11 mouse cellular contexts compared by ENCODE assay signal in the genomic region with DNA sequence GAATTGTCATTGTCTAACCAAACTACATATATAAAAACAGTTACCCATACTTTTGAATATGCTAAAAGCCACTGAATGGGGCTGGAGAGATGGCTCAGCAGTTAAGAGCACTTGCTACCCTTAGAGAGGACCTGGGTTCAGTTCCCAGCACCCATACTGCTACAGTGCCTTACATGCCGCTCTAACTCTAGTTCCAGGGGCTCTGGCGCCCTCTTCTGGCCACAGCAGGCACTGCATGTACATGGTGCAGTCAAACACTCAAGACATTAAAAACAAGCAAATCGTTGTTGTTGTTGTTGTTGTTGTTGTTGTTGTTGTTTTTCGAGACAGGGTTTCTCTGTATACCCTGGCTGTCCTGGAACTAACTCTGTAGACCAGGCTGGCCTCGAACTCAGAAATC. TPM values are rescaled to one million over a fixed set of nuclear protein-coding genes. Genes with fewer than 3 reads are reported as not detected.
A peak's percentile ranks its signal among the peaks of the same experiment; 100 is the strongest.
DNase-seq lines count a peak whose midpoint lies in the region; TF ChIP-seq lines count a peak whose summit lies in the region.
"Had no signal": no experiment of that assay in that cellular context is flagged by ENCODE, and none has a peak within 500 bp of the region (broad histone marks: within the 10 kb centered on the region; RNA-seq: fewer than 3 reads in every experiment).

No protein-coding gene starts in this region.

- H3K4me3 ChIP-seq in ES-Bruce4 (ENCODE audit: low read depth, low read length) = no peak overlapping the region
- H3K4me3 ChIP-seq in small intestine, adult 2 months (ENCODE audit: low read depth, low read length) = no peak overlapping the region
- H3K4me3 ChIP-seq: embryonic facial prominence, embryonic 12.5 days; limb, embryonic 15.5 days had no signal

- H3K27me3 ChIP-seq in ES-Bruce4 (ENCODE audit: control insufficient read depth, insufficient read depth, low read length, poor library complexity, severe bottlenecking) = no peaks in the 10 kb centered on the region
- H3K27me3 ChIP-seq in small intestine, adult 2 months (ENCODE audit: control insufficient read depth, insufficient read depth, low read length) = no peaks in the 10 kb centered on the region
- H3K27me3 ChIP-seq: embryonic facial prominence, embryonic 12.5 days; limb, embryonic 15.5 days had no signal

- no peak overlapping the region for H3K9ac ChIP-seq in ES-Bruce4 (ENCODE audit: low read depth, poor library complexity, severe bottlenecking)
- H3K9ac ChIP-seq: embryonic facial prominence, embryonic 12.5 days; limb, embryonic 15.5 days had no signal

- WGBS in small intestine, adult 2 months = 65% methylated on average over 5 of the region's 5 CpGs

- no peaks in the 10 kb centered on the region for H3K9me3 ChIP-seq in ES-Bruce4 (replicated peaks; ENCODE audit: control insufficient read depth, insufficient read depth, low read length, poor library complexity, severe bottlenecking)
- H3K9me3 ChIP-seq: embryonic facial prominence, embryonic 12.5 days; limb, embryonic 15.5 days had no signal

- H3K27ac ChIP-seq in ES-Bruce4 (ENCODE audit: insufficient read depth, low read length) = no peak overlapping the region
- H3K27ac ChIP-seq in small intestine, adult 2 months (ENCODE audit: insufficient read depth, low read depth, low read length) = no peak overlapping the region
- H3K27ac ChIP-seq: embryonic facial prominence, embryonic 12.5 days; limb, embryonic 15.5 days had no signal

- TF ChIP-seq CTCF in ES-Bruce4 (IDR thresholded peaks at IDR 0.05; ENCODE audit: low read depth, low read length) = peak; percentile 97
- peak; percentile 63; the same call in 1 of the 2 replicates for TF ChIP-seq CTCF in small intestine, adult 2 months (IDR thresholded peaks at IDR 0.05; ENCODE audit: extremely low read depth, insufficient read length, insufficient replicate concordance, low read depth, low read length)

- no peak for TF ChIP-seq EP300 in ES-Bruce4 (IDR thresholded peaks at IDR 0.05; ENCODE audit: insufficient read depth, low read depth, low read length)

- peak; percentile 26 to 38 for DNase-seq in kidney, postnatal 4 days
- DNase-seq in kidney, postnatal 10 days = no peak
- DNase-seq in c-Kit-positive CD71-positive TER-119-negative erythroid progenitor cells, embryonic 14.5 days (ENCODE audit: low read depth) = peak; percentile 17
- no peak for DNase-seq in ovary, adult 18-20 months (ENCODE audit: low spot score)
- DNase-seq in ovary, postnatal 14 days (ENCODE audit: low spot score) = no peak
- DNase-seq in cerebellum, adult 9-10 months = no peak
- DNase-seq: kidney, adult 18-20 months had no signal

- no peaks in the 10 kb centered on the region for H3K36me3 ChIP-seq in ES-Bruce4 (ENCODE audit: control insufficient read depth, insufficient read depth, low read length, poor library complexity, severe bottlenecking)
- H3K36me3 ChIP-seq in small intestine, adult 2 months (ENCODE audit: control insufficient read depth, insufficient read depth, low read length) = no peaks in the 10 kb centered on the region
- H3K36me3 ChIP-seq: embryonic facial prominence, embryonic 12.5 days; limb, embryonic 15.5 days had no signal

- H3K4me1 ChIP-seq in ES-Bruce4 (ENCODE audit: control insufficient read depth, insufficient read depth, low read length) = no peaks in the 10 kb centered on the region
- peaks cover 13% of the 10 kb centered on the region; the same call in 1 of the 2 replicates for H3K4me1 ChIP-seq in small intestine, adult 2 months (ENCODE audit: control insufficient read depth, insufficient read depth, insufficient read length, low read length)
- H3K4me1 ChIP-seq: embryonic facial prominence, embryonic 12.5 days had no signal

- TF ChIP-seq POLR2A in ES-Bruce4 (IDR thresholded peaks at IDR 0.05; ENCODE audit: insufficient read depth, low read length) = no peak
- TF ChIP-seq POLR2A in small intestine, adult 2 months (IDR thresholded peaks at IDR 0.05; ENCODE audit: low read depth, low read length) = no peak

RNA-seq across cellular contexts. Expression of a gene that starts 21.2 kb away (rescaled TPM):
- not detected in 2 replicates for polyA plus RNA-seq in ES-Bruce4 (2011; ENCODE audit: insufficient read depth, insufficient read length, low read depth, missing spikeins)
- polyA plus RNA-seq in small intestine, adult 2 months (2012; rRNA removed) = 5.6 and 11.1 TPM in 2 replicates
- polyA plus RNA-seq: embryonic facial prominence, embryonic 12.5 days; limb, embryonic 15.5 days had no signal

RNA-seq across cellular contexts. Expression of a gene that starts 21.3 kb away (rescaled TPM):
- not detected in 2 replicates for polyA plus RNA-seq in ES-Bruce4 (2011; ENCODE audit: insufficient read depth, insufficient read length, low read depth, missing spikeins)
- polyA plus RNA-seq in small intestine, adult 2 months (2012; rRNA removed) = not detected in 2 replicates
- polyA plus RNA-seq: embryonic facial prominence, embryonic 12.5 days; limb, embryonic 15.5 days had no signal

RNA-seq across cellular contexts. Expression of a gene that starts 45.6 kb away (rescaled TPM):
- 1,350 and 1,473 TPM in 2 replicates for polyA plus RNA-seq in ES-Bruce4 (2011; ENCODE audit: insufficient read depth, insufficient read length, low read depth, missing spikeins)
- 0.95 and 6.1 TPM in 2 replicates for polyA plus RNA-seq in small intestine, adult 2 months (2012; rRNA removed)

Comparison
In these comparisons a context has a peak if more than half of its experiments do, and no peak if none do; other contexts are left out.
1. DNase-seq: peak in kidney, postnatal 4 days (2 of 2) and c-Kit-positive CD71-positive TER-119-negative erythroid progenitor cells, embryonic 14.5 days (single experiment); none in kidney, postnatal 10 days (single experiment), ovary, adult 18-20 months (single experiment), ovary, postnatal 14 days (single experiment) and cerebellum, adult 9-10 months (single experiment).
2. RNA of a gene that starts 45.6 kb away (polyA plus RNA-seq): 1,350 to 1,473 TPM in ES-Bruce4; 0.95 to 6.1 TPM in small intestine, adult 2 months; every median in the first group is over 100 times any median in the second.